Mouse (Mus musculus) limb, embryonic 14.5 days (tissue): ENCODE data around the gene Npm1. TPM values are rescaled to one million over a fixed set of nuclear protein-coding genes. Genes with fewer than 3 reads are reported as not detected.
A peak's percentile ranks its signal among the peaks of the same experiment; 100 is the strongest.

Experiments
- ATAC-seq: fragments of 200-750 bp; cut with Nextera tagmentation; 2 replicates; pipeline ENCODE4 v1.8.0; 2017; ENCODE audit warnings: low read depth, moderate number of reproducible peaks, moderate TSS enrichment; ENCODE audit not compliant: low FRiP score
- DNase-seq: peaks from one replicate; pipeline ENCODE4 v3.0.0-alpha.2; 2015; ENCODE audit warnings: low spot score
- H3K27ac ChIP-seq: fragments of 300-500 bp; sonication (generic); replicated peaks from 2 replicates; pipeline ENCODE4 v1.5.1; 2014; ENCODE audit warnings: low read depth, mild to moderate bottlenecking, low read length, moderate library complexity, mixed read lengths
- H3K27me3 ChIP-seq: fragments of 300-500 bp; sonication (generic); 2 replicates; pipeline ENCODE4 v1.6.1; 2014; ENCODE audit warnings: low read length, mixed read lengths; ENCODE audit not compliant: control insufficient read depth, insufficient read depth
- H3K36me3 ChIP-seq: fragments of 300-500 bp; sonication (generic); 2 replicates; pipeline ENCODE4 v1.6.1; 2014; ENCODE audit warnings: mild to moderate bottlenecking, low read length, moderate library complexity, mixed read lengths; ENCODE audit not compliant: control insufficient read depth, insufficient read depth
- H3K4me1 ChIP-seq: fragments of 300-500 bp; sonication (generic); 2 replicates; pipeline ENCODE4 v1.6.1; 2014; ENCODE audit warnings: antibody characterized with exemption, low read length, mixed read lengths; ENCODE audit not compliant: control insufficient read depth, insufficient read depth
- H3K4me2 ChIP-seq: fragments of 300-500 bp; sonication (generic); replicated peaks from 2 replicates; pipeline ENCODE4 v1.6.1; 2014; ENCODE audit warnings: low read depth, mild to moderate bottlenecking, low read length, moderate library complexity; ENCODE audit not compliant: severe bottlenecking
- H3K4me3 ChIP-seq: fragments of 300-500 bp; sonication (generic); replicated peaks from 2 replicates; pipeline ENCODE4 v1.5.1; 2014; ENCODE audit warnings: low read length
- H3K9ac ChIP-seq: fragments of 300-500 bp; sonication (generic); 2 replicates; pipeline ENCODE4 v1.6.1; 2014; ENCODE audit warnings: mild to moderate bottlenecking, low read depth, low read length, moderate library complexity; ENCODE audit not compliant: severe bottlenecking
- H3K9me3 ChIP-seq: fragments of 300-500 bp; sonication (generic); 2 replicates; pipeline ENCODE4 v1.6.1; 2016; ENCODE audit warnings: low read length; ENCODE audit not compliant: control insufficient read depth
- POLR2A ChIP-seq: fragments of 200-500 bp; IDR thresholded peaks from 2 replicates; pipeline ENCODE4 v1.8.0; 2012; ENCODE audit warnings: inconsistent platforms, mild to moderate bottlenecking, moderate library complexity, borderline replicate concordance; ENCODE audit not compliant: insufficient read depth, insufficient read length; ENCODE audit errors: extremely low read depth
- WGBS: fragments of 180-500 bp; shearing (Covaris S2); extraction: QIAGEN DNeasy Blood & Tissue Kit; methylation state at CpG from one replicate; pipeline ENCODE4 v1.1.7; 2014; 5-methylcytosine and 5-hydroxymethylcytosine counted together
- polyA plus RNA-seq, 2 experiments: library from polyadenylated mRNA; depleted of rRNA in 1 of 2; stranded (reverse) in 1 of 2; unstranded in 1 of 2; fragments of >200 nt; fragmentation: Nextera tagmentation in 1 of 2; extraction: Ambion mirVana in 1 of 2; gene quantifications; 2 replicates each; pipeline versions ENCODE4 v1.2.1 to v1.2.3; 2012 to 2014

The Npm1 gene
- polyA plus RNA-seq, 2 experiments, result 1,131 to 1,234 TPM

- ATAC-seq (no peak), DNase-seq (no peak)
- Histone ChIP-seq H3K36me3 (no peaks in the 10 kb centered on the region), H3K4me2 (peak overlapping the region; percentile 49), H3K4me1 (peaks cover 19% of the 10 kb centered on the region), H3K4me3 (peak overlapping the region; percentile 33), H3K9ac (no peak overlapping the region), H3K27ac (no peak overlapping the region), H3K27me3 (peaks cover 91% of the 10 kb centered on the region), H3K9me3 (no peaks in the 10 kb centered on the region)
- TF ChIP-seq POLR2A, result no peak
- WGBS, result 2% methylated on average over 26 of the region's 47 CpGs
Measured at GRCm38 (mm10) chr11:33202972-33203371, 40.0 kb upstream of the Npm1 start.

GRCm38 (mm10) chr11:33202296-33202695 is 39.3 kb upstream of the Npm1 start:
- Histone ChIP-seq H3K9ac (no peak overlapping the region), H3K9me3 (peaks cover 4% of the 10 kb centered on the region; the same call in 1 of the 2 replicates), H3K4me3 (peak overlapping the region; percentile 33; the same call in 1 of the 2 replicates), H3K27ac (no peak overlapping the region), H3K27me3 (peaks cover 97% of the 10 kb centered on the region), H3K4me1 (peaks cover 19% of the 10 kb centered on the region), H3K36me3 (no peaks in the 10 kb centered on the region), H3K4me2 (no peak overlapping the region; the same call in 1 of the 2 replicates)
- WGBS, result 2% methylated on average over 28 of the region's 37 CpGs
- no peak for TF ChIP-seq POLR2A
- DNase-seq (no peak), ATAC-seq (no peak)

DNA sequence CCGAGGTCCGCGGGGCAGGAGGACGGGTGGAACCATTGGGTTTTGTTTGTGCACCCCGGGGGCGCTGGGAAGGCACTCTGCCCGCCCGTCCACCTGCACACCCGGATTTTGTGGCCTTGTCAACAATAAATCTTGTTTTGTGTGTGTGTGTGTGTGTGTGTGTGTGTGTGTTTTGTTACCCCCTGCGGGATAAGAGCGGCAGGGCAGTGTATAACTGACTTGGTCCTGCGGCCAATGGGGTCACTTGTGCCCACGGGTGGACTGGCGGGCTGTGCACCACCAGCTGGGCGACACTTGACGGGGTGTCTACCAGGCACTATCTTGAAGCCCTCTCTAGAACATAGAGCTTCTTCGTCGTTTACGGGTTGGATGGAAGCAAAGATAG is 38.6 kb upstream of the Npm1 start:
- H3K9me3 ChIP-seq, result peaks cover 6% of the 10 kb centered on the region; the same call in 1 of the 2 replicates
- peaks cover 19% of the 10 kb centered on the region for H3K4me1 ChIP-seq
- peaks cover 100% of the 10 kb centered on the region for H3K27me3 ChIP-seq
- no peaks in the 10 kb centered on the region for H3K36me3 ChIP-seq
- TF ChIP-seq POLR2A, result no peak
- H3K9ac ChIP-seq, result no peak overlapping the region
- under 1% methylated on average over 19 of the region's 19 CpGs for WGBS
- DNase-seq (no peak), ATAC-seq (no peak)
- H3K4me3 ChIP-seq, result peak overlapping the region; percentile 38
- no peak overlapping the region for H3K27ac ChIP-seq
- peak overlapping the region; percentile 58 for H3K4me2 ChIP-seq

GRCm38 (mm10) chr11:33200764-33201625 is 38.0 kb upstream of the Npm1 start:
- Histone ChIP-seq H3K4me2 (peak overlapping the region; percentile 58), H3K27ac (no peak overlapping the region), H3K36me3 (no peaks in the 10 kb centered on the region), H3K4me3 (peak overlapping the region; percentile 38), H3K4me1 (peaks cover 19% of the 10 kb centered on the region), H3K9ac (0 out of 2 replicates have a peak overlapping the region, but pooled peaks have one; percentile 31), H3K27me3 (peaks cover 100% of the 10 kb centered on the region), H3K9me3 (peaks cover 6% of the 10 kb centered on the region; the same call in 1 of the 2 replicates)
- no peak for TF ChIP-seq POLR2A
- 1% methylated on average over 67 of the region's 76 CpGs for WGBS
- DNase-seq (peak; percentile 71), ATAC-seq (peak; percentile 64)

DNA sequence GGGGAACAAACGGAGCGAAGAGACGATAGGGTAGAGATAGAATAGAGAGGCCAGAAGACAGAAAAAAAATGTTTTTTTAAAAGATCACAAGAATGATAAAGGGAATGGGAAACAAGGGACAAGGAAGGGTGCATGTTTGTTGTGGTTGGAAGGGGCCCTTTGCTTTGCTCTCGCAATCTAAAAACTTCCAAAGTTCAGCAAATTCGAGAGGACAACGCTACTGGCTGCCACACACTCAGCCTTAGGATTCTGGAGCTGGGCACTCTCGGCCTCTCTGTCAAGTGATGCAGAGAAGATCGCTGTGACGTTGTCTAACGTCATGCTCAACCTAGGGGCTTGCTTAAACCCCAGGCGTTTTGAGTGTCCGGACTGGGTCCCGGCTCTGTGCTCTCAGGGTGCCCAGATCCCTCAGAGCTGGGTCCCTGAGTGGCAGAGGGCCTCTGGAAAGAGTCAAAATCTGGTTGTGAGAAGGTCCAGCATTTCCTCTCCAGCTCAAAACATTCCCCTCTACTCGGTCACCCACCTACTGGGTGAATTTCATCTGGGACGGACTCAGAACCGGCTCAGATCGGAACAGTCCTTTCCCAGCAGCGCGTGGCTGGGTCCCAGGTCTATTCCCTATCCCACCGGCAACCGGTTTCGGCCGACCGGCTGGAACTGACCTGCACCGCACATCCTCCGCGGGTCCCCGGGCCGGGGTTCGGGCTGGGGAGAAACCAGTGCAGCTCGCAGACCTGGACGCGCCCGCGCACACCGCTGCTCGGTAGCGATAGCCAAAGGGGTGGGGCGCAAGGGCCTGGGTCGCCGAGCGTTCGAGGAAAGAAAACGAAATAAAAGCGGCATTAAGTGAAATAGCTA is 37.1 kb upstream of the Npm1 start:
- peaks cover 19% of the 10 kb centered on the region for H3K4me1 ChIP-seq

More for the DNA sequence above, 37.1 kb upstream of the Npm1 start:
- Histone ChIP-seq H3K4me3 (peak overlapping the region; percentile 38), H3K36me3 (no peaks in the 10 kb centered on the region), H3K9me3 (peaks cover 6% of the 10 kb centered on the region; the same call in 1 of the 2 replicates), H3K4me2 (peak overlapping the region; percentile 58), H3K9ac (no peak overlapping the region), H3K27me3 (peaks cover 100% of the 10 kb centered on the region), H3K27ac (no peak overlapping the region)
- DNase-seq (no peak), ATAC-seq (no peak)
- WGBS, result under 1% methylated on average over 45 of the region's 45 CpGs
- TF ChIP-seq POLR2A, result no peak
